Mouse (Mus musculus) gastrocnemius, postnatal 36 days (tissue): ENCODE data around the gene Fam114a2. TPM values are rescaled to one million over a fixed set of nuclear protein-coding genes. Genes with fewer than 3 reads are reported as not detected.

Experiments used
- DNase-seq, 2 experiments: peaks; one replicate each; pipeline ENCODE4 v3.0.0; 2022
- intact Hi-C: fragments of 180-260 bp; cut with DNase I; formaldehyde crosslinking; loops from one replicate; pipeline ENCODE4 v1.15.1; 2025
- total RNA-seq, 2 experiments: library from RNA; stranded (reverse); gene quantifications; 2 replicates each; pipeline ENCODE4 v1.2.3; 2021

Fam114a2 gene
- total RNA-seq, 2 experiments from 2014 or later: 45.6 to 48.0 TPM

- intact Hi-C loops: no loop called here
Measured at GRCm38 (mm10) chr11:57459759-57460158, 58.7 kb downstream of the Fam114a2 start.

GRCm38 (mm10) chr11:57454421-57454820 lies 64.0 kb downstream of the Fam114a2 start:
- intact Hi-C loops: no loop called here
- DNase-seq: no peak

More at GRCm38 (mm10) chr11:57459759-57460158, 58.7 kb downstream of the Fam114a2 start:
- peak; percentile 29 to 32 for DNase-seq

GRCm38 (mm10) chr11:57445237-57445962 lies 73.0 kb downstream of the Fam114a2 start:
- intact Hi-C loops: no loop called here
- DNase-seq: no peak

GRCm38 (mm10) chr11:57434153-57434552 lies 84.3 kb downstream of the Fam114a2 start:
- intact Hi-C loops: no loop called here
- DNase-seq: no peak

Other genes with a start within 250 kb of the Fam114a2 start
- 1 to 10 TPM; 6.0 to 7.3 TPM for gene Mfap3, start within 50 bp of the Fam114a2 start, total RNA-seq
- 1 to 10 TPM; 5.2 to 6.3 TPM for gene Galnt10, start 126.8 kb upstream of the Fam114a2 start, total RNA-seq